Mouse (Mus musculus): ENCODE data around the gene Plgrkt. TPM values are rescaled to one million over a fixed set of nuclear protein-coding genes. Genes with fewer than 3 reads are reported as not detected.
A peak's percentile ranks its signal among the peaks of the same experiment; 100 is the strongest.
"Not testable (repeated sequence)": the region's sequence is repeated elsewhere in the genome, so short reads cannot be mapped to it uniquely, and the experiment has no call there.

Gene Plgrkt
- total RNA-seq (2021) = 10 to 100 TPM; 24.3 to 28.4 TPM

- DNase-seq (ENCODE audit: extremely low spot score in 1 of 2, low spot score in 1 of 2) = peak in 1 of 2 experiments; percentile 18
Observed at GRCm38 (mm10) chr19:29366969-29367622, at the start of gene Plgrkt, which contains the start of gene Cd274. Gene Plgrkt, minus strand, starts transcription at chr19:29367390. Gene Cd274, plus strand, starts transcription at chr19:29367455.

- DNase-seq (ENCODE audit: extremely low spot score in 1 of 2, low spot score in 1 of 2) = no peak
Observed at GRCm38 (mm10) chr19:29416393-29416902, 49.3 kb upstream of the Plgrkt start.

GRCm38 (mm10) chr19:29414917-29415316, 47.7 kb upstream of the Plgrkt start:
- not testable (repeated sequence) for DNase-seq (ENCODE audit: extremely low spot score in 1 of 2, low spot score in 1 of 2)

GRCm38 (mm10) chr19:29414513-29414912, 47.3 kb upstream of the Plgrkt start:
- no peak for DNase-seq (ENCODE audit: extremely low spot score in 1 of 2, low spot score in 1 of 2)

GRCm38 (mm10) chr19:29412476-29413420, 45.6 kb upstream of the Plgrkt start:
- DNase-seq (ENCODE audit: extremely low spot score in 1 of 2, low spot score in 1 of 2) = peak in 1 of 2 experiments; percentile 16

GRCm38 (mm10) chr19:29410619-29411018, 43.4 kb upstream of the Plgrkt start, which contains the start of gene Pdcd1lg2:
Gene Pdcd1lg2, plus strand, starts transcription at chr19:29410919.
- DNase-seq (ENCODE audit: extremely low spot score in 1 of 2, low spot score in 1 of 2) = no peak

GRCm38 (mm10) chr19:29406042-29407017, 39.1 kb upstream of the Plgrkt start:
- no peak for DNase-seq (ENCODE audit: extremely low spot score in 1 of 2, low spot score in 1 of 2)

- no peak for DNase-seq (ENCODE audit: extremely low spot score in 1 of 2, low spot score in 1 of 2)
Observed at GRCm38 (mm10) chr19:29405388-29405787, 38.2 kb upstream of the Plgrkt start.

- DNase-seq (ENCODE audit: extremely low spot score in 1 of 2, low spot score in 1 of 2) = no peak
Observed at GRCm38 (mm10) chr19:29403251-29403650, 36.1 kb upstream of the Plgrkt start.

GRCm38 (mm10) chr19:29402621-29403020, 35.4 kb upstream of the Plgrkt start:
- no peak for DNase-seq (ENCODE audit: extremely low spot score in 1 of 2, low spot score in 1 of 2)

GRCm38 (mm10) chr19:29400466-29400865, 33.3 kb upstream of the Plgrkt start:
- no peak for DNase-seq (ENCODE audit: extremely low spot score in 1 of 2, low spot score in 1 of 2)

GRCm38 (mm10) chr19:29399786-29400185, 32.6 kb upstream of the Plgrkt start:
- DNase-seq (ENCODE audit: extremely low spot score in 1 of 2, low spot score in 1 of 2) = no peak

GRCm38 (mm10) chr19:29396353-29396752, 29.2 kb upstream of the Plgrkt start:
- no peak for DNase-seq (ENCODE audit: extremely low spot score in 1 of 2, low spot score in 1 of 2)

- DNase-seq (ENCODE audit: extremely low spot score in 1 of 2, low spot score in 1 of 2) = no peak
Observed at GRCm38 (mm10) chr19:29394721-29395120, 27.5 kb upstream of the Plgrkt start.

- no peak for DNase-seq (ENCODE audit: extremely low spot score in 1 of 2, low spot score in 1 of 2)
Observed at GRCm38 (mm10) chr19:29393333-29393732, 26.1 kb upstream of the Plgrkt start.

GRCm38 (mm10) chr19:29391279-29391678, 24.1 kb upstream of the Plgrkt start:
- DNase-seq (ENCODE audit: extremely low spot score in 1 of 2, low spot score in 1 of 2) = no peak

- DNase-seq (ENCODE audit: extremely low spot score in 1 of 2, low spot score in 1 of 2) = no peak
Observed at GRCm38 (mm10) chr19:29390483-29390882, 23.3 kb upstream of the Plgrkt start.

- no peak for DNase-seq (ENCODE audit: extremely low spot score in 1 of 2, low spot score in 1 of 2)
Observed at GRCm38 (mm10) chr19:29388818-29389217, 21.6 kb upstream of the Plgrkt start.

GRCm38 (mm10) chr19:29385822-29386221, 18.6 kb upstream of the Plgrkt start:
- no peak for DNase-seq (ENCODE audit: extremely low spot score in 1 of 2, low spot score in 1 of 2)

GRCm38 (mm10) chr19:29384994-29385393, 17.8 kb upstream of the Plgrkt start:
- DNase-seq (ENCODE audit: extremely low spot score in 1 of 2, low spot score in 1 of 2) = no peak
